Mouse (Mus musculus): ENCODE measurements around the gene Cd7.
A peak's percentile ranks its signal among the peaks of the same experiment; 100 is the strongest.

The Cd7 gene

DNA sequence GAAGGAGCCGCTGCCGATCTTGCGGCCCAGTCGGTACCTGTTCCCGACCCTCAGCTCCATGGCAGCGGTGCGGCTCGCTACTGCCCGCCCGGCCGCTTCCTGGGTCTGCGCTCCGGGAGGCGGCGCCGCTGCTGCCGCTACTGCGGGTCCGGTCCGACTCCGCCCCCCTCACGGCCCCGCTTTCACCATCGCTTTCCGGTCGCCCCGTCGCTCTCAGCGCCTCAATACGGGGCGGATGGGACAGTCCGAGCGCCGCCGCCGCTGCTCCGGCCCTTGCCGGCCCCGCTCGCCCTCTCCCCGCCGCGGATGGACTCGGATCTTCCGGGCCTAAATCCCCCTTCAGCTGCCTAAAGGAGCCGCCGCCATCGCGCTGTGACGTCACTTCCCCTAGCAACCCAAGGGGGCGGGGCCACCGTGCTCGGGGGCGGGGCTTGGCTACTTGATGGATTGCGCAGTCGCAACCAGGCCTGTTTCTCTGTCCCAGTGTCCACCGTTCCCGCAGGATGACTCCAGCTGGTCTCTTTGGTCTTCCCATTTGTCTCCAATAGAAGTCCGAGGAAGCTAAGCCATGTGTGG lies 48.2 kb downstream of the Cd7 start, which contains the start of gene Csnk1d:
Gene Csnk1d (minus strand): TSS at position 380 of the 576 bp plus-strand sequence.
- DNase-seq (ENCODE audit: low spot score in 2 of 2), result peak; percentile 95 to 100

DNA sequence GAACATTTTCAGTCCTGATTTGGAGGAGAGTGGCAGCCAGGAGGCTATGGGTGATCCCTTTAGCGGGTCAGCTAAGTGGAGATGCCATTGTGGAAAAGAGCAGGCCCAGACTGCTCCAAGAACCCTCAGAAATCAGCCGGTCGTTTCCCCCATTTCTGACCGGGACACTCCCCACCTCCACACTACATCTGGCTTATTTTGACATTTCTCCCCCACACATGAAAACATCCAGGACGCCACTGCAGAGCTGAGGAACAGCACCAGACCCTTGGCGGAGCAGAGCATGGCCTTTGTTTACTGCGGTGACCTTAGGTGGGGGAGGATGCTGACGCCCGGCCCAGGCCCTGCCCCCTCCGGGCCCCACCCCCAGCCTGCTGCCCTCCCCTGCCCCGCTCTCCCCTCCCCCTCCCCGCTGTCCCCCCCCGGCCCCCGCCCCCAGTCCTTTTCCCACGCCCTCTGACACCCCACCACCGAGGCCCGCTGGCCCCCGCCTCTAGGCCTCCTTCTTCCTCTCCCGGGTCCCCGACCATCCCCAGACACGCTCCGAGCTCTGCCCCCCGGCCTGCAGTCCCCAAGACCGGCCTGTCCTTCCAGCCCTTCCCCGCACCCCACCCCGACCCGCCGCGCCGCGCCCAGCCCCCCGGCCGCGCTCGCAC lies 49.0 kb downstream of the Cd7 start:
- DNase-seq (ENCODE audit: low spot score in 2 of 2), result no peak

DNA sequence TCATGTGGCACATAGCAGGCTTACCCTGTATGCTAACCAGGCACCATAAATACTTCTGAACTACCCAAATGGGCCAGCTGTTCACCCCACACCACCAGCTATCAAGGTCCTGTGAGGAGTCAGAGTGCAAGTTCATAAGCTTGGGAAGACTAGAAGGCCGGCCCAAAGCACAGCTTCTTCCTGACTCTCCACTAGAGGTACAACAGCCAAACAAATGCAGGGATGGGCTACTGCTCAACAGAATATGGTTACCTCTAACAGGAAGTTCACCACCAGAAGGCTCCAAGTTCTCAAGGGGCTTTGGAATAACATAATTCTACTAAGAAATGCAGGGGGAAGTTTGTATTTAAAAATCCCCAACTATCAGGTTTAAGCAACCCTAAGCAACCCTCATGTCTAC lies 49.7 kb downstream of the Cd7 start:
- DNase-seq (ENCODE audit: low spot score in 2 of 2), result no peak

DNA sequence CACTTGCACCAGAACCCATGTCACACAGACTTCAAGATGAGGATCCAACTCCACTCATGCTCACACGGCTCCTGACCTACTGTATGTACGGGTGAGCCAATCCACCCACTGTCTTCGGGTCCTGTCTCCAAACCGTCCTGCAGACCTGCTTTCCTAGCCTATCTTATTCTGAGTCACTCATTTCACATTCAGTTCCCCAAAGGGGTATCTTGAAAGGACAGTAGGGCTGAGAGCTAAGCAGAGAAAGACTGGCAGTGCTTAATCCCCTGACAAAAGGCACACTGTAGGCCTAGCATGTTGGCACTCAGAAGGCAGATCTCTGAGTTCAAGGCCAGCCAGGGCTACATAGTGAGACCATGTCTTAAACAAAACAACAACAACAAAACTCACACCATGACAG lies 50.8 kb downstream of the Cd7 start:
- no peak for DNase-seq (ENCODE audit: low spot score in 2 of 2)

DNA sequence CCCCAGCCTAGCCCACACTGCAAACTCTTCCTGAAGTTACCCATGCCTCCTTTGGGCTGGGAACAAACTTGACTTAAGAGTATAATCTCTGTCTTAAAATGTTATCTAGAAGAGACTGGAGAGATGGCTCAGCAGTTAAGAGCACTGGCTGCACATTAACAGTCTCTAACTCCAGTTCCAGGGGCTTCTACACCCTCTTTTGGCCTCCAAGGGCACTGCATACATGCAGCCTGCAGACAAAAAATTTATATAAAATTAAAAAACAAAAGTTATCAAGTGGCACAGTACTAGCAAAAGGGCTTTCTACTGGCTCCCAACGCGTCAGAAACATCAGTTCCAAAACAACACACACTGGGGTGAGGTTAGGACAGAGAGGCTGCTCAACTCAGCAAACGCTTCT lies 51.6 kb downstream of the Cd7 start:
- no peak for DNase-seq (ENCODE audit: low spot score in 2 of 2)
